20 mouse cellular contexts compared by ENCODE assay signal in genomic region chr19:42257241-42257635, GRCm38 (mm10). TPM values are rescaled to one million over a fixed set of nuclear protein-coding genes. Genes with fewer than 3 reads are reported as not detected.
DNase-seq lines count a peak whose midpoint lies in the region; ATAC-seq and TF ChIP-seq lines count a peak whose summit lies in the region.
"Had no signal": no experiment of that assay in that cellular context is flagged by ENCODE, and none has a peak within 500 bp of the region (broad histone marks: within the 10 kb centered on the region; RNA-seq: fewer than 3 reads in every experiment).

No protein-coding gene starts in this region.

- no peak for TF ChIP-seq CTCF in heart, adult 2 months (IDR thresholded peaks at IDR 0.05)
- no peak for TF ChIP-seq CTCF in kidney, adult 2 months (conservative IDR thresholded peaks at IDR 0.05; ENCODE audit: insufficient read depth, insufficient read length, low read depth, low read length)

- no peak for TF ChIP-seq POLR2A in heart, adult 2 months (IDR thresholded peaks at IDR 0.05; ENCODE audit: insufficient read depth, low read depth, low read length)
- TF ChIP-seq POLR2A in kidney, adult 2 months (IDR thresholded peaks at IDR 0.05; ENCODE audit: low read depth, low read length) = no peak

- WGBS in hindbrain, embryonic 12.5 days = 84% methylated on average over 12 of the region's 12 CpGs
- WGBS in hindbrain, embryonic 11.5 days = 87% methylated on average over 12 of the region's 12 CpGs
- 87% methylated on average over 12 of the region's 12 CpGs for WGBS in neural tube, embryonic 11.5 days
- 72% methylated on average over 12 of the region's 12 CpGs for WGBS in midbrain, embryonic 15.5 days
- 84% methylated on average over 12 of the region's 12 CpGs for WGBS in heart, adult 2 months
- WGBS in kidney, adult 2 months = 90% methylated on average over 12 of the region's 12 CpGs

- H3K4me2 ChIP-seq in hindbrain, embryonic 12.5 days (replicated peaks) = peak overlapping the region; percentile 77; the same call in 1 of the 2 replicates
- H3K4me2 ChIP-seq in hindbrain, embryonic 11.5 days (replicated peaks; ENCODE audit: low read depth, low read length) = no peak overlapping the region
- H3K4me2 ChIP-seq in neural tube, embryonic 11.5 days (ENCODE audit: low read depth) = no peak overlapping the region
- H3K4me2 ChIP-seq in midbrain, embryonic 15.5 days = peak overlapping the region; percentile 60
- H3K4me2 ChIP-seq: heart, embryonic 15.5 days; limb, embryonic 12.5 days; stomach, embryonic 15.5 days had no signal

- no peaks in the 10 kb centered on the region for H3K9me3 ChIP-seq in hindbrain, embryonic 12.5 days (replicated peaks)
- no peaks in the 10 kb centered on the region for H3K9me3 ChIP-seq in hindbrain, embryonic 11.5 days (ENCODE audit: control insufficient read depth, low read length)
- H3K9me3 ChIP-seq in neural tube, embryonic 11.5 days (ENCODE audit: control insufficient read depth, low read length) = no peaks in the 10 kb centered on the region
- no peaks in the 10 kb centered on the region for H3K9me3 ChIP-seq in midbrain, embryonic 15.5 days
- H3K9me3 ChIP-seq: heart, embryonic 15.5 days; limb, embryonic 12.5 days; stomach, embryonic 15.5 days had no signal

- no peak overlapping the region for H3K9ac ChIP-seq in hindbrain, embryonic 12.5 days
- H3K9ac ChIP-seq in hindbrain, embryonic 11.5 days (ENCODE audit: low read depth, low read length) = no peak overlapping the region
- no peak overlapping the region for H3K9ac ChIP-seq in neural tube, embryonic 11.5 days (ENCODE audit: low read length)
- peak overlapping the region; percentile 80; the same call in 1 of the 2 replicates for H3K9ac ChIP-seq in midbrain, embryonic 15.5 days
- no peak overlapping the region for H3K9ac ChIP-seq in heart, adult 2 months (ENCODE audit: low read depth, low read length)
- H3K9ac ChIP-seq: heart, embryonic 15.5 days; limb, embryonic 12.5 days; liver, embryonic 14.5 days; stomach, embryonic 15.5 days had no signal

- no peak overlapping the region for H3K27ac ChIP-seq in hindbrain, embryonic 12.5 days
- H3K27ac ChIP-seq in hindbrain, embryonic 11.5 days (ENCODE audit: low read depth, low read length) = no peak overlapping the region
- H3K27ac ChIP-seq in neural tube, embryonic 11.5 days (ENCODE audit: low read depth, low read length) = no peak overlapping the region
- peak overlapping the region; percentile 88; the same call in 1 of the 2 replicates for H3K27ac ChIP-seq in midbrain, embryonic 15.5 days
- no peak overlapping the region for H3K27ac ChIP-seq in heart, adult 2 months
- no peak overlapping the region for H3K27ac ChIP-seq in kidney, adult 2 months (ENCODE audit: insufficient read depth, low read depth, low read length)
- H3K27ac ChIP-seq: heart, embryonic 15.5 days; limb, embryonic 12.5 days; liver, embryonic 14.5 days; stomach, embryonic 15.5 days had no signal

- no peaks in the 10 kb centered on the region for H3K79me2 ChIP-seq in heart, adult 2 months (replicated peaks; ENCODE audit: control insufficient read depth, insufficient read depth, low read length)

- no peak for ATAC-seq in hindbrain, embryonic 12.5 days (ENCODE audit: low FRiP score)
- ATAC-seq in hindbrain, embryonic 11.5 days (ENCODE audit: low FRiP score) = no peak
- no peak for ATAC-seq in neural tube, embryonic 11.5 days (ENCODE audit: insufficient read depth, low FRiP score, low TSS enrichment)
- ATAC-seq in midbrain, embryonic 15.5 days (replicated peaks) = no peak
- ATAC-seq in monocyte, adult 5-6 weeks (replicated peaks; ENCODE audit: insufficient number of reproducible peaks, low FRiP score, low TSS enrichment, poor library complexity, severe bottlenecking) = no peak

- no peak for DNase-seq in hindbrain, embryonic 11.5 days (ENCODE audit: low spot score)
- peak; percentile 8 for DNase-seq in neural tube, embryonic 11.5 days (ENCODE audit: low spot score)
- no peak for DNase-seq in neural tube, embryonic 10.5 days (ENCODE audit: extremely low spot score, low spot score)
- no peak for DNase-seq in heart, adult 2 months
- DNase-seq in kidney, adult 2 months = no peak
- DNase-seq: adrenal gland, postnatal 10 days; B cell, adult 2 months; heart, adult 11 months; kidney, adult 8-10 months; kidney, postnatal 36 days; thymus, adult 2 months had no signal

- H3K4me1 ChIP-seq in hindbrain, embryonic 12.5 days = peaks cover 14% of the 10 kb centered on the region
- no peaks in the 10 kb centered on the region for H3K4me1 ChIP-seq in hindbrain, embryonic 11.5 days (replicated peaks; ENCODE audit: control insufficient read depth, insufficient read depth, low read length)
- no peaks in the 10 kb centered on the region for H3K4me1 ChIP-seq in neural tube, embryonic 11.5 days (ENCODE audit: control insufficient read depth, insufficient read depth, low read length)
- H3K4me1 ChIP-seq in midbrain, embryonic 15.5 days = peaks cover 29% of the 10 kb centered on the region
- no peaks in the 10 kb centered on the region for H3K4me1 ChIP-seq in heart, adult 2 months (ENCODE audit: control insufficient read depth, insufficient read depth, low read length)
- H3K4me1 ChIP-seq in kidney, adult 2 months (ENCODE audit: control insufficient read depth, insufficient read depth, low read length) = no peaks in the 10 kb centered on the region
- H3K4me1 ChIP-seq: stomach, embryonic 15.5 days had no signal

- TF ChIP-seq EP300 in heart, adult 2 months (IDR thresholded peaks at IDR 0.05; ENCODE audit: insufficient read depth, low read depth, low read length) = no peak

- peaks cover 31% of the 10 kb centered on the region for H3K27me3 ChIP-seq in hindbrain, embryonic 12.5 days
- H3K27me3 ChIP-seq in hindbrain, embryonic 11.5 days (ENCODE audit: control insufficient read depth, insufficient read depth, low read length) = peaks cover 9% of the 10 kb centered on the region; the same call in 1 of the 2 replicates
- H3K27me3 ChIP-seq in neural tube, embryonic 11.5 days (ENCODE audit: control insufficient read depth, insufficient read depth, low read length) = peaks cover 5% of the 10 kb centered on the region
- H3K27me3 ChIP-seq in midbrain, embryonic 15.5 days (replicated peaks) = no peaks in the 10 kb centered on the region
- H3K27me3 ChIP-seq in heart, adult 2 months (ENCODE audit: control insufficient read depth, insufficient read depth, low read length) = peaks cover 1% of the 10 kb centered on the region; the same call in 1 of the 2 replicates
- no peaks in the 10 kb centered on the region; the same call in 1 of the 2 replicates for H3K27me3 ChIP-seq in kidney, adult 2 months (replicated peaks; ENCODE audit: control insufficient read depth, insufficient read depth, low read length)

- intact Hi-C loops in heart, adult 2 months (cut with DNase I) = no loop called here

- H3K36me3 ChIP-seq in hindbrain, embryonic 12.5 days = no peaks in the 10 kb centered on the region
- H3K36me3 ChIP-seq in hindbrain, embryonic 11.5 days (ENCODE audit: control insufficient read depth, insufficient read depth, low read length) = no peaks in the 10 kb centered on the region
- H3K36me3 ChIP-seq in neural tube, embryonic 11.5 days (ENCODE audit: control insufficient read depth, insufficient read depth, low read length) = no peaks in the 10 kb centered on the region
- H3K36me3 ChIP-seq in midbrain, embryonic 15.5 days (replicated peaks) = no peaks in the 10 kb centered on the region; the same call in 1 of the 2 replicates
- no peaks in the 10 kb centered on the region for H3K36me3 ChIP-seq in heart, adult 2 months (ENCODE audit: control insufficient read depth, insufficient read depth, low read length)
- H3K36me3 ChIP-seq in kidney, adult 2 months (ENCODE audit: control insufficient read depth, insufficient read depth, low read length) = no peaks in the 10 kb centered on the region
- H3K36me3 ChIP-seq: heart, embryonic 15.5 days; limb, embryonic 12.5 days; stomach, embryonic 15.5 days had no signal

- no peak overlapping the region for H3K4me3 ChIP-seq in hindbrain, embryonic 12.5 days
- H3K4me3 ChIP-seq in hindbrain, embryonic 11.5 days (ENCODE audit: low read depth, low read length) = no peak overlapping the region
- no peak overlapping the region for H3K4me3 ChIP-seq in neural tube, embryonic 11.5 days (ENCODE audit: low read depth, low read length)
- peak overlapping the region; percentile 71 for H3K4me3 ChIP-seq in midbrain, embryonic 15.5 days
- no peak overlapping the region for H3K4me3 ChIP-seq in heart, adult 2 months
- no peak overlapping the region for H3K4me3 ChIP-seq in kidney, adult 2 months (ENCODE audit: insufficient read depth, low read depth, low read length)
- H3K4me3 ChIP-seq: heart, embryonic 15.5 days; limb, embryonic 12.5 days; stomach, embryonic 15.5 days had no signal

RNA-seq across cellular contexts. Expression of gene Golga7b, which starts 9.9 kb away (rescaled TPM):
- 11.5 and 11.6 TPM in 2 replicates for polyA plus RNA-seq in hindbrain, embryonic 12.5 days (2016; fragmentation: Nextera tagmentation; extraction: Ambion mirVana)
- 3.9 and 5.0 TPM in 2 replicates for polyA plus RNA-seq in hindbrain, embryonic 11.5 days (2014; fragmentation: Nextera tagmentation; extraction: Ambion mirVana)
- polyA plus RNA-seq in neural tube, embryonic 11.5 days (2014; fragmentation: Nextera tagmentation; extraction: Ambion mirVana) = 5.5 and 6.1 TPM in 2 replicates
- 62.7 and 65.5 TPM in 2 replicates for polyA plus RNA-seq in midbrain, embryonic 15.5 days (2015; fragmentation: Nextera tagmentation; extraction: Ambion mirVana)
- not detected in 3 replicates for total RNA-seq in monocyte, adult 5-6 weeks (2017)
- under 1 TPM; 0.50 to 0.75 TPM for total RNA-seq in heart, adult 2 months (2021)
- 1.0 and 1.1 TPM in 2 replicates for polyA plus RNA-seq in heart, adult 2 months (2012; rRNA removed)
- 0.14 and 0.20 TPM in 2 replicates for polyA plus RNA-seq in kidney, adult 2 months (2012; rRNA removed)
- total RNA-seq: megakaryocyte progenitor cell, adult 5-6 weeks had no signal
- polyA plus RNA-seq: liver, embryonic 14.5 days; spleen, adult 2 months had no signal

RNA-seq across cellular contexts. Expression of gene Sfrp5, which starts 55.2 kb away (rescaled TPM):
- polyA plus RNA-seq in hindbrain, embryonic 12.5 days (2016; fragmentation: Nextera tagmentation; extraction: Ambion mirVana) = 1.5 and 1.9 TPM in 2 replicates
- polyA plus RNA-seq in hindbrain, embryonic 11.5 days (2014; fragmentation: Nextera tagmentation; extraction: Ambion mirVana) = 0.80 and 0.85 TPM in 2 replicates
- 3.3 and 4.1 TPM in 2 replicates for polyA plus RNA-seq in neural tube, embryonic 11.5 days (2014; fragmentation: Nextera tagmentation; extraction: Ambion mirVana)
- polyA plus RNA-seq in midbrain, embryonic 15.5 days (2015; fragmentation: Nextera tagmentation; extraction: Ambion mirVana) = 1.1 and 1.3 TPM in 2 replicates
- total RNA-seq in monocyte, adult 5-6 weeks (2017) = not detected in 3 replicates
- 1 to 10 TPM; 4.7 to 5.9 TPM for total RNA-seq in heart, adult 2 months (2021)
- 11.6 and 19.0 TPM in 2 replicates for polyA plus RNA-seq in heart, adult 2 months (2012; rRNA removed)
- polyA plus RNA-seq in kidney, adult 2 months (2012; rRNA removed) = 3.6 and 4.8 TPM in 2 replicates
- total RNA-seq: megakaryocyte progenitor cell, adult 5-6 weeks had no signal

Comparison
In these comparisons a context has a peak if more than half of its experiments do, and no peak if none do; other contexts are left out.
1. H3K4me2 ChIP-seq: peak in hindbrain, embryonic 12.5 days (single experiment) and midbrain, embryonic 15.5 days (single experiment); none in hindbrain, embryonic 11.5 days (single experiment) and neural tube, embryonic 11.5 days (single experiment).